Mouse (Mus musculus) megakaryocyte, embryonic 14.5 days (primary cell): ENCODE measurements around the gene 9230112D13Rik.

Experiments
- FLI1 ChIP-seq: IDR thresholded peaks from 2 replicates; pipeline ENCODE4 v1.6.1; 2012; ENCODE audit warnings: low read length, inconsistent platforms, mixed read lengths
- GATA1 ChIP-seq: IDR thresholded peaks from 3 replicates; pipeline ENCODE4 v1.6.1; 2012; ENCODE audit warnings: mixed read lengths, low read length, inconsistent platforms, borderline replicate concordance

GRCm38 (mm10) chr14:34535883-34536282 lies 13.3 kb upstream of the 9230112D13Rik start:
- no peak for TF ChIP-seq GATA1
- no peak for TF ChIP-seq FLI1
